Mouse (Mus musculus): ENCODE results near the gene Lin7c. TPM values are rescaled to one million over a fixed set of nuclear protein-coding genes. Genes with fewer than 3 reads are reported as not detected.
"Not testable (repeated sequence)": the region's sequence is repeated elsewhere in the genome, so short reads cannot be mapped to it uniquely, and the experiment has no call there.

Lin7c gene
- 10 to 100 TPM; 38.8 to 46.3 TPM for total RNA-seq (2021)

DNA sequence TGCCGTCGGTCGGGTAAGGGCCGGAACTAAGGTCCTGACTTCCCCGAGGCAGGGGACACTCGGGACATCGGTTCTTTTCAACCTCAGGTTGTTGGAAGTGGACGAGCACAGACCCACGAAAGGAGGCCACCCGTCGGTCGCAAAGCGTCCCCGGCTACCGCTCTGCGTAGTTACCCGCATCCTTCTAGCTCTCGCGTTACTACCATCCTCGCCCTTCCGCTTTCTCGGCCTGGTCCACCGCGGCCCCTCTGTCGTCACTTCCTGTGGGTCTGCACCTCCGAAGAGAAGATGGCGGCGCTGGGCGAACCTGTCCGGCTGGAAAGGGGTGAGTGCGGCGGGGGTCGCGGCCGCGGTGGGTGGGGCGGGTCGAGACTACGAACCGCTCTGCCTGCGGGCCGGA lies at the start of gene Lin7c:
Gene Lin7c, plus strand, starts transcription at position 257 of the 400 bp plus-strand sequence.
- DNase-seq, result peak; percentile 90 to 93
- intact Hi-C loops (cut with DNase I), result loop anchor here (2.0 to 5.0 kb wide), 2 partner anchors 26 to 608 kb away; partner anchors contain the start of genes Kif18a, Lgr4 and Mettl15

DNA sequence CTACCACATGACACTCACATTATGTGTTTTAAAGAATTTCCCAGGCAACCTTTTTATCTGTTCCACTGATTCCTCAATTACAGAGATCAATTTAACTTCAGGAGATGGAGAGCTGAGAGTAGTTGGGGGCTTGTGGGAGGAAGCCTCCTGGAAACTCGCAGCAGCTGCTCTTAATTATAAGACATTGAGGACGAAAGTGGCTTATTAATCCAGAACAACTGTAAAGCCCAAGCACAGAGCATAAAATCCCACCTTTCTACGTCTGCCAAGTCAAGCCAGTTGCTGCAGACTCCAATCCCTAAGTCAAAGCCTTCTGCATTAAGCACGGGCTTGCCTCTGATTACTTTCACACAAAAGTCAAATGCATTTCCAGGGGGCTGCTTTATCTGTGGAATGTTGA lies 44.3 kb upstream of the Lin7c start:
- no peak for DNase-seq
- intact Hi-C loops (cut with DNase I), result no loop called here

DNA sequence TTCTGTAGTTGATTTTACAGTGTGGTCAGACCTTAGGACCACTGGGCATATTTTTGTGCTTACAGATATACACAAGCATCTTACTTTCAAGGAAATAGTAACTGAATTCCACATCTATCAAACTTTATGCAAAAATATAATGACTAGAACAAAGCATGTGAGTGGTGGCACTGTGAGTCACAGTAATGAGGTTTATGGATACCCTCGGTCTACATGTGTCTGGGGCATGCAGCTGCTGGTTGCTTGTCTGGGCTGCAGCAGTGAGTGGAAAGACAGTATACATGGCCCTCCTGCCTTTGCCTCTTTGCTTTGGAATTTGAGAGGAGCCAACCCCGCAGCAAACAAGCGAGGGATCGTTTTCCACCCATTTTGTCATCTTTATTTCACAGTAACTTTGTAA lies 42.3 kb upstream of the Lin7c start:
- intact Hi-C loops (cut with DNase I), result no loop called here
- DNase-seq, result no peak

DNA sequence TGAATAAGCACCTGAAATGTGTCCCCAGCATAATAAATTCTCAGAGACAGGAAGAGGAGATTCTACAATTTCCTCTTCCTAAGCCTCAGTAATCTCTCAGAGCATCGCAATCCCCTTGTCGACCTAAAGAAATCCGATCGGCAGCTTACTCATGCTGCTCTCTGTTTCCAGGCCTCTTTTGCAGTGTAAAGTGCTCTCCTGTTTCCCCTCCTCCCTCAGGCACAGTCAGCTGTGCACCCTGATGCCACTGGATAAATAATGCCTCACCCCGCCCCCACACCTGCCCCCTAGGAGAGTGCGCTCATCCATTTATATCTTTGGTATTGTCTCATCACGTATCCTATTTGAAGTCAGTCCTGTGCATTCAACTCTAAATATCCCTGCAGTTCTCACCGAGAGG lies 41.9 kb upstream of the Lin7c start:
- no peak for DNase-seq
- intact Hi-C loops (cut with DNase I), result no loop called here

DNA sequence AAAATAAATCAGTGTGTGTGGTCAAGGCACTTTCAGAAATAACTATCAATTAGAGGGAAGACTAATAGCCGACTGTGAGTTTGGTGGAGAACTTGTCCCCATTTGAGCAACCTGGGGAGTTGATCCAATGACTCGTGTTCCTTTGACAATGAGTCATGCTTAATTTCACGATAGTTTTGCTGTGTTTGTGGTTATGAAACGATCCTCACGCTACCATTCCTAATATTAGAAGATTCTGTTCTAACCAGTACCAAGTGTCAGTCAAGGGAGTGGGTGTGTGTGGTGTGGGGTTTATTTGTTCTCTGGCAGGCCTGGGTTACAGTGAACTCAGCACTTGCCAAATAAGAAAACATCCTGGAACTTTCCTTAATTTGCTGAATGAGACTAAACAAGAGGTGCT lies 35.1 kb upstream of the Lin7c start:
- no peak for DNase-seq
- intact Hi-C loops (cut with DNase I), result no loop called here

DNA sequence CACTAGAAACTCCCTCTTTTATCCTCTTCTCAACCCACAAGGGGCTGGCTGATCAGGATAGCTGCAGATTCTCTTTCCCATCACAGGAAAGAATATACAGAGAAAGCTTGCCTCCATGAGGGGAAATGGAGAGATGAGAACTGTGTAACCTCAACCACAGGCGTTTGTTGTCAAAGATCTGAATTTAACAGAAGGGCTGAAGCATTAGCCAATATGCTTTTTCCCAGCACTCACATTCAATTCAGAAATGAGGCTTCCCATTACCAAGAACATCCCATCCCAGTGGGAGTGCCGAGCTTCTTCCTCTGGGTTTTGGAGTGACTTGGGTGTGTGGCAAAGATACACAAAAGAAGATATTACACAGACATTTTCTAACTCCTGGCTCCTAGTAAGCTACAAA lies 31.0 kb upstream of the Lin7c start:
- no peak for DNase-seq
- intact Hi-C loops (cut with DNase I), result no loop called here

DNA sequence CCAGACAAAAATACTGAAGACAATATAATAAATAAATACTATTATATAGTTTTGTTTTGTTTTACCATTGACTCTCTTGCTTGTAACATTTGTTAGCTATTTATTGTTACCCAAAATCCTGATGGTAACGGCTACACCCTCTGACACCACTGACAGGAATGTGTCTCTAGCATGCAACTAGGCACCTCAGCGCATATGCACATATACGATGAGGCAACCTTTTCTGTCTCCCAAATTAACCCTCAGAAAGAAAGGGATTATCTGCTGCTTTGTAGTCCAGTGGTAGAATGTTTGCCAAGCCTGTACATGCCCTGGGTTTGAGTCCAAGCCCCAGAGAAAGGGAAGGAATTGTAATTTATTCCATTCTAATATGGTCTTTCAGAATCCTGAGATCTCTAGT lies 29.8 kb upstream of the Lin7c start:
- no peak for DNase-seq
- intact Hi-C loops (cut with DNase I), result no loop called here

DNA sequence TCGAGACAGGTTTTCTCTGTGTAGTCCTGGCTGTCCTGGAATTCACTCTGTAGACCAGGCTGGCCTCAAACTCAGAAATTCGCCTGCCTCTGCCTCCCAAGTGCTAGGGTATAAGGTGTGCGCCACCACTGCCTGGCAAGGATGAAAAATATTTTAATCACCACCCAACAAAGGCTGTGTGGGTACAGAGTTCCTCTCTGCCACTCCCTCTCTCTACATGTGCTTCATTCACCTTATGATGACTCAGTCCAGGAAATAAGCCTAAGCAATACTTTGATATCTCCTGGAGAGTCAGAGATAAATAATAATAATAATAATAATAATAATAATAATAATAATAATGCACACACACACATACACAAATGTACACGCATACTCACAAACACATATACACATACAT lies 11.2 kb upstream of the Lin7c start:
- DNase-seq; intact Hi-C loops (cut with DNase I): not testable (repeated sequence)

DNA sequence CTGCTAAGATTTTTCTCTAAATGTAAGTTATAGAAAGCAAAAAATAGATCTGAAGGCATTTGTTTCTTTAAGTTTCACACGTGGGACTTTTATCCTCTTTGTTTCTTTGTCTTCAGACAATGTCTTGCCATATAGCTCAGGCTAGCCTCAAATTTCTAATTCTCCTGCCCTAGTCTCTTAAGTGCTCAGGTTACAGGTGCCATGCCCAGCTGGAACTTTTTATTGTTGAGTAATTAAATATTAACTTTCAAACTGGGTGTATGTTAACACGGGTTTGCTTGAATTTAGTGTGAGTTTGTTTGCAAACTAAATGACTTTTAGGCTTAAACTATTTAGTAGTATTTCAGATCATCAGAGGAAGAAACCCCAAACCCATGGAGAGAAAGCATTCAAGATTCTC lies 9.5 kb upstream of the Lin7c start:
- no peak for DNase-seq
- intact Hi-C loops (cut with DNase I), result loop anchor here (10.0 kb wide), 2 partner anchors 146 to 186 kb away; no protein-coding TSS in a partner anchor

DNA sequence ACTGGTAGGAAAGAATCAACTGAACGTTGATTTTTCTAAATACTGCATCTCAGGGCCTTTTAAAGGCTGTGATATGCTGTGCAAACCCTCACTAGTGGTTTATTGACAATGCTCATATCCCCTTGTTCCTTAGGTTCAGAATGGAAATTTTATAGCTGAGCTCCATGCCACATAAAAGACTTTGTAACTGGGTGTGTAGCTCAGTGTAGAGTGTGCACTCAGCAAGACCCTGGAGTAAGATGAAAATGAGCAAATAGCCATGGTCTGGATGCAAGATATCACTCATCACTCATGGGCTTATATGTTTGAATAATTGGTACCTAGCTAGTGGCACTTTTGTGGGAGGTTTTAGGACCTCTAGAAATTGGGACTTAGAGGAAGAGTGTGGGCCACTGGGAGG lies 9.0 kb upstream of the Lin7c start:
- no peak for DNase-seq
- intact Hi-C loops (cut with DNase I), result loop anchor here (10.0 kb wide), 2 partner anchors 147 to 187 kb away; no protein-coding TSS in a partner anchor

DNA sequence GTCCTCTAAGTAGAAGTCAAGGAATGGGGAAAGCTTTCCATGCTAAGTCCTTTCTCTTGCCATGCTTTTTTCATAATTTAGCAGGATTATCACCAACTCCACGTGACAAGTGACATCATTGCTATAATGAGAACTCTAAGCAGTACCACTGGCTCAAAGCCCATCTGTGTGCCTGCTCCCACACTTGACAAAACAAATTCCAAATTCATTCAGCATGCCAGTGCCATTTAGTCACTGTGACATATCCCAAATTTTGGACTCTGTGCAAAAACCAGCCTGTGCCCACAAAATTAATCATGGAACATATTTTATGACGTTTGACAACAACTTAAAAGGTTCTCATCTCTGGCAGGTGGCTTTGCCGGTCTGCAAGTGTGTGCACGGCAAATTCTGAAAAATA lies 6.5 kb upstream of the Lin7c start:
- intact Hi-C loops (cut with DNase I), result loop anchor here (10.0 kb wide), 2 partner anchors 149 to 189 kb away; no protein-coding TSS in a partner anchor
- peak in 1 of 2 experiments; percentile 38 for DNase-seq

DNA sequence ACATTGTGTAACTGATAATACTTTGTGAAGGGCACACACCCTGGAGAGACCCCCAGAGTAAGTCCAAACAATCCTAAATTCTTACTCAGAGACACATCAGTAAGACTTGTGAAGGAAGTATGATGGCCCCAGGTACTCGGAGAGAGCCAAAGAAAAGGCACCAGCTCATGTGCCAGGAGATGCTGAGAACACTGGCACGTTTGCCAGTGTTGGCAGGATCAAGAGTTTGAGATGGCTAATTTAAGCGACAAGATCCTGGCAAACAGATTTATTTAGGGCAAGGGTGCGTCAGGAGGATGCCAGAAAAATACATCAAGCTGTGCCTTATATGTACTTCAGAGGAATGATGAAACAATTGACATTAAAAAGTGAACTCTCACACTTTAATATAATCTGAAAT lies 6.1 kb upstream of the Lin7c start:
- peak in 1 of 2 experiments; percentile 21 for DNase-seq
- intact Hi-C loops (cut with DNase I), result loop anchor here (10.0 kb wide), 2 partner anchors 150 to 190 kb away; no protein-coding TSS in a partner anchor

DNA sequence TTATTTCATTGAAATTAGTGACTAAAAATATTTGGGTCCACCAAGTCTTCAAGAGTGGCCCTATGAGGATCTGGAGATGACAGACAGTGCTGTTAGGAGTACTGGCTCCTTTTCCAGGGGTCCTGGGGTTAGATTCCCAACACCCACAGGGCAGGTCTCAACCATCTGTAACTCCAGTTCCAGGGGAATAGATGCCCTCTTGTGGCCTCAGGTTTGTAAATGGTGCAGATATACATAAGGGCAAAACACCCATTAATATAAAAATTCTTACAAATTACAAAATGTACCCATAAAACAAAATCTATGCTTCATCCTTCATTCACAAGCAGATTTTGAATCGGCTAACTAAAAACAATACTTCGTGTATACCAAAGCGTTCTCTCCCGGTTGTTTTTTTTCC lies 585 bp upstream of the Lin7c start:
- no peak for DNase-seq
- intact Hi-C loops (cut with DNase I), result loop anchor here (2.0 to 5.0 kb wide), 2 partner anchors 27 to 608 kb away; partner anchors contain the start of genes Kif18a, Lgr4 and Mettl15

DNA sequence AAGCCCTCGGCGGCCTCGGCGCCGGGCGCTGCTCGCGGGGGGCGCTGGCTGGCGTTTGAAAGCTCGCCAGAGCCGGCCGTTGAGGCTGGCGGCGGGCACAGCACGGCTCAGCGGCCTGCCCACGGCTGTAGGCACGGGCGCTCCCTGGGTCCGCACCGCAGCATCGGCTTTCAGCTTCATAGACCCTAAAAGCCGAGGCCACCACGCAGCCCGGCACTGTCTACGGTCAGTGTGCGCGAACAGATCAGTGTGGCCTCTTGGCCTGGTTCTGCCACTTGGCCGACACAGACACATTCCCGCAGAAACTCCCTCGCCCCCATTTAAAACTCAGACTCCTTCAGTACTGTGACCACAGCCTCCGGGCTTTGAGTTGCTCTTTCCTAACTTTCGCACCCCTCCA lies 378 bp downstream of the Lin7c start:
- intact Hi-C loops (cut with DNase I), result loop anchor here (2.0 to 5.0 kb wide), 2 partner anchors 26 to 609 kb away; partner anchors contain the start of genes Kif18a, Lgr4 and Mettl15
- DNase-seq, result no peak

DNA sequence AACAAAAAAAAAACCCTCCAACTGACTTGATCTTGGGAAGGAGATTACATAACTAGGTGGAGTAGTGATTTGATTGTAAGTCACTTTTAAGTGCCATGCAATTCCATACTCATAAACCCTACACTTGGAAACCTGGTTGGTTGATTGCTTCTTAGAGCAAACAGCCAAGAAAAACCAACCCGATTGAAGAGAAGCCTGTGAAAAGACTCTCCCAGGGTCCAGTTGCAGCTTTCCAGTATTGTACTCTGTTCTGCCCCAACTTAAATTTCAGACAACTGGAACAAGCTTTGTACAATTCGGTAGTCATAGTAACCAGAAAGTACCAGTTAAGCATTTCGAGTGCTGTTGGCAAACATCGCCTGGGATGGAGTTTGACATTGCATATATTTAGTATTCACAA lies 818 bp downstream of the Lin7c start:
- no peak for DNase-seq
- intact Hi-C loops (cut with DNase I), result loop anchor here (2.0 to 5.0 kb wide), 2 partner anchors 25 to 609 kb away; partner anchors contain the start of genes Kif18a, Lgr4 and Mettl15

DNA sequence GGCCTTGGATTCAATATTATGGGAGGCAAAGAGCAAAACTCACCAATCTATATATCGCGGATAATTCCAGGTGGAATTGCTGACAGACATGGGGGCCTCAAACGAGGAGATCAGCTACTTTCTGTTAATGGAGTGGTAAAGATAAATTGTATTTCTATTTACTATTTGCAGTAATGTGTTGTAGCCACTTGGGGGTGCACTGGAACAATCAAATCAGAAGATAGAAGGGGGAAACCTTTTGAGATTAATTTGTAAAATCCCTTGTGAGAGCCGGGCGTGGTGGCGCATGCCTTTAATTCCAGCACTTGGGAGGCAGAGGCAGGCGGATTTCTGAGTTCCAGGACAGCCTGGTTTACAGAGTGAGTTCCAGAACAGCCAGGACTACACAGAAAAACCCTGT lies 5.7 kb downstream of the Lin7c start:
- no peak for DNase-seq
- intact Hi-C loops (cut with DNase I), result no loop called here

DNA sequence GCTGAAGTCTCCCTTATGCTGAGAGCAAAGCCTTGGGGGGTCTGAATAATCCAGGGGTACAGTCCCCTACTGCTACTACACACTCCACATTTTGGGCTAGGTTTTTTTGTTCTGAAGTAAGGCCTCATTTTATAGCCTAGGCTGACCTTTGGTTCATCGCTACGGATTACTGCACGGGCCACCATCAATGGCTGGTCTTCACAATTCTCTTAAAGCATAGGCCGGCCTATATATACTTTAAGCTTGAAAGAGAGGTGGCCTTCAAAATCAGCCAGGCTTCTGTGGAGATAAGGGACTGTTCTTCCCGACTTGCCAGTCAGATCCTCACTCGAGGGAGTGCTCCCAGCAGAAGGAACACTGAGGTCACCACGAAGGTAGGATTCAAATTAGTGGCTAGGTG lies 12.2 kb downstream of the Lin7c start:
- intact Hi-C loops (cut with DNase I), result loop anchor here (5.0 to 10.0 kb wide), 2 partner anchors 114 to 462 kb away; partner anchors contain the start of genes Ccdc34 and Fibin

DNA sequence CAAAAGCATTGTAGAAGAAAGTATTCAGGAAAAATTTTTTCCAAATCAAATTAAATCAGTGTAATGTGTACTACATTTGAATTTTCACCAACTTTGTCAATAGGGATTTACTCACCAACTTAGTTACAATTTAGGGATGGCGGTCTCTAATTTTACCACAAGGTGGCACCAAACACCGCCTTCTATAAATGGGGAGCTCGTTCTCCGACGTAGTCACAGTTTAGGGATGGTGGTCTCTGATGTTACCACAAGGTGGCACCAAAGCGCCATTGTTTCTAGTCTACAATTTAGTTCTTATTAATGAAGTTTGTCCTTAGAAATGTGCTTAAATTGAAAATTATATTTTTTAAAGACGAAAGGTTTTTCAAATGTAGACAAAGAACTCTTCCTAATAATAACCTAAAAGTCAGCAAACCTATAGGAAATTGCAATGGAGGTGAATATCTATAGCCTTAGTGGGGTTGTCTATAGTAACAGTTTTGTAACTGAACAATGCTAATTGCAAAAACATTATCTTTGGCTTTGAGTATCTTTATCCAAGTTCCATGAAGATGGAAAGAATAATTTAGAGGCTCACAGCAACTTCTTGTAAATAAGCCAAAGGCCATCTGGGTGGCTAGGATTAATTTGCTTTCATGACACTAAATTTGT lies 13.6 kb downstream of the Lin7c start:
- intact Hi-C loops (cut with DNase I), result loop anchor here (1.0 to 10.0 kb wide), 4 partner anchors 113 to 661 kb away; partner anchors contain the start of genes Ccdc34 and Fibin
- DNase-seq, result peak; percentile 84 to 87

More for the DNA sequence above, 12.2 kb downstream of the Lin7c start:
- DNase-seq, result no peak

DNA sequence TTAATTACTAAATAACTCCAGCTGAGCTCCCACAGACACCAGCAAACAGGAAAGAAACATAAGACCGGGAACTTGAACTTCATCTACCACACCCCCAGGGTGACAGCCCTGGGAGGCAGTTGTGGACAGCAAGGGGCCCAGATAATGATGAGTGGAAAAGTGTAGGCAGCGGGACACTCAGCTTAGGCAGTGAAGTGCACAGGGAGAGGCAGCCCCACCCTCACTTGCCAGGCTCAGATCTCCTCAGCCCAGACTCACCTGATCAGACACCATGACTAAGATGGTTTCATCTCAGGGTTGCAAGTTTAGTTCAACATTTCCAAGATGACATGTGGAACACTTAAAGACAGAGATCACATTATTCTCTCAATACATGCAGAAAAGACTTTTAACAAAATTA lies 18.5 kb downstream of the Lin7c start:
- no peak for DNase-seq
- intact Hi-C loops (cut with DNase I), result loop anchor here (10.0 kb wide), 1 partner anchor 456 kb away; the partner anchor contains the start of gene Fibin

DNA sequence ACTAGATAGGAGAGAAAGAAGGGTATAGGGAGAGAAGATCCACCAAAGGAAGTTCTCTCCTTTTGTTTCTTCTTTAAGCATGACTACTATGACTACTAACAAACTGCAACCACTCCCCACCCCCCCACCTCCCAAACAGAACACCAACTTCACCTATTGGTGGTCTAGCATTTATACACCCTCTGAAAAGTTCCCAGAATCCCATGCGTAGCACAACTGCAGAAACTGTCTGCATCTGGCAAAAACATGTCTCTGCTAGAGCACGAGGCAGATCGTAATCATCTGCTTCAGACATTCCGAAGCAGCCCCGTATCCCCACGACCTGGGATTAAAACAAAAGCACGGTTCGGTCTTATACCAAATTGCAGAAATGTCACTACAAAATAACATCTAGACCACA lies 21.6 kb downstream of the Lin7c start:
- intact Hi-C loops (cut with DNase I), result no loop called here
- DNase-seq, result no peak

DNA sequence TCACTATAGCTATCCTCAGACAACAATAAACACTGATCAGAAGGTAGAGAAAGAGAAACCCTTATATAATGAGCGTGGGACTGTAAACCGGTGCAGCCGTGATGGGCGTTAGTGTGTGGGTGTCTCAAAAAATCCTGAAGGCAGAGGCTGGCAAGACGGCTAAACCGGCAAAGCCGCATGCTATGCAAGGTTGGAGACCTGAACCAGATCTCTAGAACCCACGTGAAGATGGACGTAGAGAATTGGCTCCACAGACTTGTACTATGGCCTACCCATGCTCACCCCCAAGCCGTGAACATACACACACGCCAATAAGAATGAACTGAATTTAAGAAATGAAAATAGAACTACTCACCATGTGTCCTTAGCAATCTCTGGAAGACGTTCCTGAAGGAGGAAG lies 22.1 kb downstream of the Lin7c start:
- intact Hi-C loops (cut with DNase I), result no loop called here
- DNase-seq, result no peak

DNA sequence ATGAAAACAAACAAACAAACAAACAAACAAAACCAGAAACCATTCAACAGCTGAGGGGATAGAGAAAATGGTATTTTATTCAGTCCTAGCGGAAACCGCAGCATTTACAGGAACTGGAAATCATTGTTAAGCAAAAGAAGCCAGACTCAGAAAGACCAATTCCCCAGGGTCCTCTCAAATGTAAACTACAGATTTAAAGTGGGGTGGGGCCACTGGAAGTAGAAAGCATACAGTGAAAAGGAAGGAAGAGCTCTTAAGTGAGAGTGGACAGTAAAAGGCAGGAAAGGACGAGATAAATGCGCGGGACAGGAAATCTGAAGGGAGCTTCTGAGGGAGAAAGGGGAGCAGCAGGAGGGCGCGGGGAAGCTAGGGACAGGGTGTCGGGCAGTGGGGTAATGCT lies 22.6 kb downstream of the Lin7c start:
- DNase-seq, result no peak
- intact Hi-C loops (cut with DNase I), result no loop called here
